Mouse (Mus musculus) testis, adult 2 months (tissue): ENCODE measurements around the gene Gabarapl2.

Experiments used
- CTCF ChIP-seq: fragments of 200-500 bp; IDR thresholded peaks from 2 replicates; pipeline ENCODE4 v1.5.1; 2012; ENCODE audit warnings: low read depth, mild to moderate bottlenecking, inconsistent platforms, low read length, moderate library complexity; ENCODE audit not compliant: control insufficient read depth, insufficient read depth, insufficient replicate concordance
- POLR2A ChIP-seq: fragments of 200-500 bp; IDR thresholded peaks from 2 replicates; pipeline ENCODE4 v1.6.1; 2012; ENCODE audit warnings: low read depth, mild to moderate bottlenecking, inconsistent platforms, low read length, moderate library complexity; ENCODE audit not compliant: control insufficient read depth

- TF ChIP-seq CTCF, result no peak
- no peak for TF ChIP-seq POLR2A
Measured at GRCm38 (mm10) chr8:111911572-111911971, 28.9 kb upstream of the Gabarapl2 start.
